Mouse (Mus musculus) embryonic facial prominence, embryonic 14.5 days (tissue): Measurements from ENCODE around the gene Slc28a1. TPM values are rescaled to one million over a fixed set of nuclear protein-coding genes. Genes with fewer than 3 reads are reported as not detected.
A peak's percentile ranks its signal among the peaks of the same experiment; 100 is the strongest.

Experiments used
- ATAC-seq: fragments of 200-750 bp; cut with Nextera tagmentation; 2 replicates; pipeline ENCODE4 v1.8.0; 2017; ENCODE audit warnings: low read depth, moderate number of reproducible peaks, moderate TSS enrichment
- DNase-seq: peaks from one replicate; pipeline ENCODE4 v3.0.0-alpha.2; 2015; ENCODE audit warnings: low spot score
- H3K27ac ChIP-seq: fragments of 300-500 bp; sonication (generic); replicated peaks from 2 replicates; pipeline ENCODE4 v1.5.1; 2014; ENCODE audit warnings: low read depth, mild to moderate bottlenecking, low read length, moderate library complexity
- H3K27me3 ChIP-seq: fragments of 300-500 bp; sonication (generic); replicated peaks from 2 replicates; pipeline ENCODE4 v1.6.1; 2014; ENCODE audit warnings: low read length; ENCODE audit not compliant: control insufficient read depth, insufficient read depth
- H3K36me3 ChIP-seq: fragments of 300-500 bp; sonication (generic); 2 replicates; pipeline ENCODE4 v1.6.1; 2014; ENCODE audit warnings: low read length, mixed read lengths; ENCODE audit not compliant: control insufficient read depth, insufficient read depth
- H3K4me1 ChIP-seq: fragments of 300-500 bp; sonication (generic); 2 replicates; pipeline ENCODE4 v1.6.1; 2014; ENCODE audit warnings: antibody characterized with exemption, low read length; ENCODE audit not compliant: control insufficient read depth, insufficient read depth
- H3K4me2 ChIP-seq: fragments of 300-500 bp; sonication (generic); 2 replicates; pipeline ENCODE4 v1.6.1; 2014; ENCODE audit warnings: low read depth, mild to moderate bottlenecking, low read length, moderate library complexity, mixed read lengths
- H3K4me3 ChIP-seq: fragments of 300-500 bp; sonication (generic); 2 replicates; pipeline ENCODE4 v1.5.1; 2014; ENCODE audit warnings: low read depth, mild to moderate bottlenecking, low read length
- H3K9ac ChIP-seq: fragments of 300-500 bp; sonication (generic); 2 replicates; pipeline ENCODE4 v1.6.1; 2014; ENCODE audit warnings: low read depth, mild to moderate bottlenecking, low read length, moderate library complexity, mixed read lengths
- H3K9me3 ChIP-seq: fragments of 300-500 bp; sonication (generic); 2 replicates; pipeline ENCODE4 v1.6.1; 2016; ENCODE audit warnings: low read length; ENCODE audit not compliant: control insufficient read depth
- WGBS: fragments of 180-500 bp; shearing (Covaris S2); extraction: QIAGEN DNeasy Blood & Tissue Kit; methylation state at CpG from one replicate; pipeline ENCODE4 v1.1.7; 2014; 5-methylcytosine and 5-hydroxymethylcytosine counted together
- polyA plus RNA-seq: library from polyadenylated mRNA; unstranded; fragments of >200 nt; fragmentation: Nextera tagmentation; extraction: Ambion mirVana; gene quantifications from 2 replicates; pipeline ENCODE4 v1.2.1, GENCODE M21; 2014

Gene Slc28a1
- polyA plus RNA-seq, 1 experiment from 2014 or later, result not detected

- 62% methylated on average over 18 of the region's 18 CpGs for WGBS
- Histone ChIP-seq H3K27ac (no peak overlapping the region), H3K4me1 (no peaks in the 10 kb centered on the region), H3K9ac (no peak overlapping the region), H3K36me3 (no peaks in the 10 kb centered on the region), H3K27me3 (no peaks in the 10 kb centered on the region), H3K4me3 (no peak overlapping the region), H3K9me3 (no peaks in the 10 kb centered on the region), H3K4me2 (no peak overlapping the region)
- DNase-seq (no peak), ATAC-seq (no peak)
Measured at GRCm38 (mm10) chr7:81093420-81093965, 21.1 kb upstream of the Slc28a1 start.

GRCm38 (mm10) chr7:81094104-81094757 lies 20.4 kb upstream of the Slc28a1 start:
- H3K27me3 ChIP-seq, result no peaks in the 10 kb centered on the region
- no peak overlapping the region for H3K9ac ChIP-seq
- no peak for ATAC-seq
- no peaks in the 10 kb centered on the region for H3K36me3 ChIP-seq
- no peak for DNase-seq
- no peaks in the 10 kb centered on the region for H3K4me1 ChIP-seq
- H3K9me3 ChIP-seq, result no peaks in the 10 kb centered on the region
- no peak overlapping the region for H3K4me3 ChIP-seq
- WGBS, result 75% methylated on average over 6 of the region's 6 CpGs
- H3K27ac ChIP-seq, result no peak overlapping the region
- no peak overlapping the region for H3K4me2 ChIP-seq

GRCm38 (mm10) chr7:81100341-81100740 lies 14.3 kb upstream of the Slc28a1 start:
- H3K4me2 ChIP-seq, result no peak overlapping the region
- H3K9ac ChIP-seq, result no peak overlapping the region
- DNase-seq, result no peak
- H3K4me3 ChIP-seq, result no peak overlapping the region
- 67% methylated on average over 5 of the region's 5 CpGs for WGBS
- no peaks in the 10 kb centered on the region for H3K27me3 ChIP-seq
- ATAC-seq, result no peak
- H3K9me3 ChIP-seq, result no peaks in the 10 kb centered on the region
- H3K4me1 ChIP-seq, result no peaks in the 10 kb centered on the region
- no peak overlapping the region for H3K27ac ChIP-seq
- H3K36me3 ChIP-seq, result no peaks in the 10 kb centered on the region

- Histone ChIP-seq H3K4me3 (no peak overlapping the region), H3K27ac (no peak overlapping the region), H3K4me1 (no peaks in the 10 kb centered on the region), H3K9ac (no peak overlapping the region), H3K9me3 (no peaks in the 10 kb centered on the region), H3K4me2 (no peak overlapping the region), H3K36me3 (no peaks in the 10 kb centered on the region), H3K27me3 (no peaks in the 10 kb centered on the region)
- 87% methylated on average over 7 of the region's 7 CpGs for WGBS
- ATAC-seq, result no peak
- DNase-seq, result no peak
Measured at GRCm38 (mm10) chr7:81102854-81103253, 11.7 kb upstream of the Slc28a1 start.

- DNase-seq, result no peak
- Histone ChIP-seq H3K4me2 (no peak overlapping the region), H3K9ac (no peak overlapping the region), H3K27me3 (no peaks in the 10 kb centered on the region), H3K4me3 (no peak overlapping the region), H3K4me1 (peaks cover 4% of the 10 kb centered on the region; the same call in 1 of the 2 replicates), H3K9me3 (no peaks in the 10 kb centered on the region), H3K27ac (no peak overlapping the region), H3K36me3 (no peaks in the 10 kb centered on the region)
- ATAC-seq, result no peak
- WGBS, result 48% methylated on average over 4 of the region's 4 CpGs
Measured at GRCm38 (mm10) chr7:81105525-81105924, 9.1 kb upstream of the Slc28a1 start.

GRCm38 (mm10) chr7:81108226-81108625 lies 6.4 kb upstream of the Slc28a1 start:
- Histone ChIP-seq H3K4me3 (no peak overlapping the region), H3K4me1 (peaks cover 4% of the 10 kb centered on the region; the same call in 1 of the 2 replicates), H3K27me3 (no peaks in the 10 kb centered on the region), H3K27ac (no peak overlapping the region), H3K36me3 (no peaks in the 10 kb centered on the region), H3K9me3 (no peaks in the 10 kb centered on the region), H3K9ac (no peak overlapping the region), H3K4me2 (no peak overlapping the region)
- 87% methylated on average over 5 of the region's 5 CpGs for WGBS
- DNase-seq, result no peak
- ATAC-seq, result no peak

GRCm38 (mm10) chr7:81109717-81110651 lies 4.6 kb upstream of the Slc28a1 start:
- H3K27me3 ChIP-seq, result no peaks in the 10 kb centered on the region
- H3K4me2 ChIP-seq, result no peak overlapping the region
- 52% methylated on average over 9 of the region's 9 CpGs for WGBS
- H3K27ac ChIP-seq, result no peak overlapping the region; the same call in 1 of the 2 replicates
- H3K9me3 ChIP-seq, result no peaks in the 10 kb centered on the region
- ATAC-seq (peak; percentile 70), DNase-seq (peak; percentile 70)
- no peaks in the 10 kb centered on the region for H3K36me3 ChIP-seq
- no peak overlapping the region for H3K4me3 ChIP-seq
- H3K4me1 ChIP-seq, result peaks cover 4% of the 10 kb centered on the region; the same call in 1 of the 2 replicates
- no peak overlapping the region for H3K9ac ChIP-seq

GRCm38 (mm10) chr7:81110791-81111190 lies 3.8 kb upstream of the Slc28a1 start:
- Histone ChIP-seq H3K9me3 (no peaks in the 10 kb centered on the region), H3K27me3 (no peaks in the 10 kb centered on the region), H3K4me2 (no peak overlapping the region), H3K4me1 (peaks cover 4% of the 10 kb centered on the region; the same call in 1 of the 2 replicates), H3K9ac (no peak overlapping the region), H3K36me3 (no peaks in the 10 kb centered on the region), H3K27ac (no peak overlapping the region), H3K4me3 (no peak overlapping the region)
- DNase-seq (no peak), ATAC-seq (no peak)
- WGBS, result 85% methylated on average over 4 of the region's 4 CpGs
